Mouse (Mus musculus): ENCODE measurements around the gene Gm42906. TPM values are rescaled to one million over a fixed set of nuclear protein-coding genes. Genes with fewer than 3 reads are reported as not detected.

Gene Gm42906
- polyA plus RNA-seq, 1 experiment from 2014 or later, result not detected

GRCm38 (mm10) chr5:151074282-151074681 is 353.7 kb downstream of the Gm42906 start:
- Histone ChIP-seq H3K36me3 (ENCODE audit: control insufficient read depth, insufficient read depth, low read length) (0 out of 2 replicates have a peak, but pooled peaks cover 3% of the 10 kb centered on the region), H3K27ac (ENCODE audit: low read length) (no peak overlapping the region), H3K4me3 (ENCODE audit: low read depth, low read length) (no peak overlapping the region), H3K9me3 (ENCODE audit: control insufficient read depth, low read depth, low read length) (no peaks in the 10 kb centered on the region), H3K4me1 (ENCODE audit: control insufficient read depth, insufficient read depth, low read length) (peaks cover 8% of the 10 kb centered on the region; the same call in 1 of the 2 replicates), H3K9ac (replicated peaks; ENCODE audit: low read depth, low read length) (no peak overlapping the region), H3K4me2 (replicated peaks; ENCODE audit: low read depth, low read length) (no peak overlapping the region), H3K27me3 (ENCODE audit: control insufficient read depth, insufficient read depth, low read length) (no peaks in the 10 kb centered on the region)
- 82% methylated on average over 4 of the region's 4 CpGs for WGBS
- no peak for ATAC-seq (ENCODE audit: insufficient number of reproducible peaks, insufficient read depth, low FRiP score, low read depth)

- Histone ChIP-seq H3K9ac (replicated peaks; ENCODE audit: low read depth, low read length) (no peak overlapping the region), H3K4me3 (ENCODE audit: low read depth, low read length) (no peak overlapping the region), H3K4me2 (replicated peaks; ENCODE audit: low read depth, low read length) (no peak overlapping the region), H3K27me3 (ENCODE audit: control insufficient read depth, insufficient read depth, low read length) (no peaks in the 10 kb centered on the region), H3K9me3 (ENCODE audit: control insufficient read depth, low read depth, low read length) (no peaks in the 10 kb centered on the region), H3K36me3 (ENCODE audit: control insufficient read depth, insufficient read depth, low read length) (0 out of 2 replicates have a peak, but pooled peaks cover 3% of the 10 kb centered on the region), H3K27ac (ENCODE audit: low read length) (no peak overlapping the region), H3K4me1 (ENCODE audit: control insufficient read depth, insufficient read depth, low read length) (peaks cover 8% of the 10 kb centered on the region; the same call in 1 of the 2 replicates)
- 53% methylated on average over 6 of the region's 6 CpGs for WGBS
- no peak for ATAC-seq (ENCODE audit: insufficient number of reproducible peaks, insufficient read depth, low FRiP score, low read depth)
These were observed 356.5 kb downstream of the Gm42906 start for GRCm38 (mm10) chr5:151071430-151071829.

- no peak overlapping the region for H3K9ac ChIP-seq (replicated peaks; ENCODE audit: low read depth, low read length)
- H3K36me3 ChIP-seq (ENCODE audit: control insufficient read depth, insufficient read depth, low read length), result 0 out of 2 replicates have a peak, but pooled peaks cover 3% of the 10 kb centered on the region
- no peaks in the 10 kb centered on the region for H3K9me3 ChIP-seq (ENCODE audit: control insufficient read depth, low read depth, low read length)
- no peak overlapping the region for H3K4me2 ChIP-seq (replicated peaks; ENCODE audit: low read depth, low read length)
- ATAC-seq (ENCODE audit: insufficient number of reproducible peaks, insufficient read depth, low FRiP score, low read depth), result no peak
- no peak overlapping the region for H3K27ac ChIP-seq (ENCODE audit: low read length)
- no peaks in the 10 kb centered on the region for H3K27me3 ChIP-seq (ENCODE audit: control insufficient read depth, insufficient read depth, low read length)
- no peak overlapping the region for H3K4me3 ChIP-seq (ENCODE audit: low read depth, low read length)
- 53% methylated on average over 6 of the region's 6 CpGs for WGBS
- H3K4me1 ChIP-seq (ENCODE audit: control insufficient read depth, insufficient read depth, low read length), result peaks cover 8% of the 10 kb centered on the region; the same call in 1 of the 2 replicates
These were observed 357.1 kb downstream of the Gm42906 start for GRCm38 (mm10) chr5:151070896-151071295.

- Histone ChIP-seq H3K27me3 (ENCODE audit: control insufficient read depth, insufficient read depth, low read length) (no peaks in the 10 kb centered on the region), H3K27ac (ENCODE audit: low read length) (no peak overlapping the region), H3K4me3 (ENCODE audit: low read depth, low read length) (no peak overlapping the region), H3K9ac (replicated peaks; ENCODE audit: low read depth, low read length) (no peak overlapping the region), H3K36me3 (ENCODE audit: control insufficient read depth, insufficient read depth, low read length) (peaks cover 6% of the 10 kb centered on the region; the same call in 1 of the 2 replicates), H3K4me2 (replicated peaks; ENCODE audit: low read depth, low read length) (no peak overlapping the region), H3K4me1 (ENCODE audit: control insufficient read depth, insufficient read depth, low read length) (peaks cover 8% of the 10 kb centered on the region; the same call in 1 of the 2 replicates), H3K9me3 (ENCODE audit: control insufficient read depth, low read depth, low read length) (no peaks in the 10 kb centered on the region)
- no peak for ATAC-seq (ENCODE audit: insufficient number of reproducible peaks, insufficient read depth, low FRiP score, low read depth)
- 73% methylated on average over 2 of the region's 2 CpGs for WGBS
These were observed 358.4 kb downstream of the Gm42906 start for GRCm38 (mm10) chr5:151069569-151069968.

GRCm38 (mm10) chr5:151066016-151066415 is 361.9 kb downstream of the Gm42906 start:
- Histone ChIP-seq H3K9ac (replicated peaks; ENCODE audit: low read depth, low read length) (no peak overlapping the region), H3K27ac (ENCODE audit: low read length) (no peak overlapping the region), H3K4me3 (ENCODE audit: low read depth, low read length) (no peak overlapping the region), H3K4me2 (replicated peaks; ENCODE audit: low read depth, low read length) (no peak overlapping the region), H3K36me3 (ENCODE audit: control insufficient read depth, insufficient read depth, low read length) (peaks cover 21% of the 10 kb centered on the region), H3K4me1 (ENCODE audit: control insufficient read depth, insufficient read depth, low read length) (0 out of 2 replicates have a peak, but pooled peaks cover 3% of the 10 kb centered on the region), H3K9me3 (ENCODE audit: control insufficient read depth, low read depth, low read length) (peaks cover 5% of the 10 kb centered on the region; the same call in 1 of the 2 replicates), H3K27me3 (ENCODE audit: control insufficient read depth, insufficient read depth, low read length) (no peaks in the 10 kb centered on the region)
- ATAC-seq (ENCODE audit: insufficient number of reproducible peaks, insufficient read depth, low FRiP score, low read depth), result no peak
- WGBS, result 76% methylated on average over 5 of the region's 5 CpGs

- Histone ChIP-seq H3K9me3 (ENCODE audit: control insufficient read depth, low read depth, low read length) (peaks cover 5% of the 10 kb centered on the region; the same call in 1 of the 2 replicates), H3K4me1 (ENCODE audit: control insufficient read depth, insufficient read depth, low read length) (peaks cover 9% of the 10 kb centered on the region; the same call in 1 of the 2 replicates), H3K4me2 (replicated peaks; ENCODE audit: low read depth, low read length) (no peak overlapping the region), H3K9ac (replicated peaks; ENCODE audit: low read depth, low read length) (no peak overlapping the region), H3K4me3 (ENCODE audit: low read depth, low read length) (no peak overlapping the region), H3K36me3 (ENCODE audit: control insufficient read depth, insufficient read depth, low read length) (peaks cover 21% of the 10 kb centered on the region), H3K27me3 (ENCODE audit: control insufficient read depth, insufficient read depth, low read length) (no peaks in the 10 kb centered on the region), H3K27ac (ENCODE audit: low read length) (no peak overlapping the region)
- ATAC-seq (ENCODE audit: insufficient number of reproducible peaks, insufficient read depth, low FRiP score, low read depth), result no peak
- WGBS, result 64% methylated on average over 1 of the region's 1 CpGs
These were observed 362.7 kb downstream of the Gm42906 start for GRCm38 (mm10) chr5:151065228-151065627.

- H3K27ac ChIP-seq (ENCODE audit: low read length), result no peak overlapping the region
- 82% methylated on average over 2 of the region's 2 CpGs for WGBS
These were observed 366.0 kb downstream of the Gm42906 start for GRCm38 (mm10) chr5:151061942-151062341.

GRCm38 (mm10) chr5:151060476-151060875 is 367.5 kb downstream of the Gm42906 start:
- Histone ChIP-seq H3K4me2 (replicated peaks; ENCODE audit: low read depth, low read length) (no peak overlapping the region; the same call in 1 of the 2 replicates), H3K4me3 (ENCODE audit: low read depth, low read length) (no peak overlapping the region), H3K9ac (replicated peaks; ENCODE audit: low read depth, low read length) (no peak overlapping the region), H3K27me3 (ENCODE audit: control insufficient read depth, insufficient read depth, low read length) (no peaks in the 10 kb centered on the region), H3K4me1 (ENCODE audit: control insufficient read depth, insufficient read depth, low read length) (peaks cover 18% of the 10 kb centered on the region), H3K9me3 (ENCODE audit: control insufficient read depth, low read depth, low read length) (peaks cover 5% of the 10 kb centered on the region; the same call in 1 of the 2 replicates), H3K36me3 (ENCODE audit: control insufficient read depth, insufficient read depth, low read length) (peaks cover 28% of the 10 kb centered on the region), H3K27ac (ENCODE audit: low read length) (peak overlapping the region; percentile 61)
- WGBS, result 29% methylated on average over 12 of the region's 12 CpGs
- no peak for ATAC-seq (ENCODE audit: insufficient number of reproducible peaks, insufficient read depth, low FRiP score, low read depth)

More at GRCm38 (mm10) chr5:151061942-151062341, 366.0 kb downstream of the Gm42906 start:
- Histone ChIP-seq H3K9me3 (ENCODE audit: control insufficient read depth, low read depth, low read length) (peaks cover 5% of the 10 kb centered on the region; the same call in 1 of the 2 replicates), H3K4me3 (ENCODE audit: low read depth, low read length) (no peak overlapping the region), H3K27me3 (ENCODE audit: control insufficient read depth, insufficient read depth, low read length) (no peaks in the 10 kb centered on the region), H3K4me2 (replicated peaks; ENCODE audit: low read depth, low read length) (no peak overlapping the region), H3K9ac (replicated peaks; ENCODE audit: low read depth, low read length) (no peak overlapping the region), H3K4me1 (ENCODE audit: control insufficient read depth, insufficient read depth, low read length) (peaks cover 13% of the 10 kb centered on the region; the same call in 1 of the 2 replicates), H3K36me3 (ENCODE audit: control insufficient read depth, insufficient read depth, low read length) (peaks cover 25% of the 10 kb centered on the region)
- no peak for ATAC-seq (ENCODE audit: insufficient number of reproducible peaks, insufficient read depth, low FRiP score, low read depth)

GRCm38 (mm10) chr5:151059772-151060171 is 368.2 kb downstream of the Gm42906 start:
- no peak for ATAC-seq (ENCODE audit: insufficient number of reproducible peaks, insufficient read depth, low FRiP score, low read depth)
- WGBS, result 58% methylated on average over 5 of the region's 5 CpGs
- H3K4me3 ChIP-seq (ENCODE audit: low read depth, low read length), result no peak overlapping the region
- H3K27ac ChIP-seq (ENCODE audit: low read length), result no peak overlapping the region
- no peak overlapping the region for H3K9ac ChIP-seq (replicated peaks; ENCODE audit: low read depth, low read length)
- peaks cover 5% of the 10 kb centered on the region; the same call in 1 of the 2 replicates for H3K9me3 ChIP-seq (ENCODE audit: control insufficient read depth, low read depth, low read length)
- peaks cover 23% of the 10 kb centered on the region for H3K4me1 ChIP-seq (ENCODE audit: control insufficient read depth, insufficient read depth, low read length)
- H3K27me3 ChIP-seq (ENCODE audit: control insufficient read depth, insufficient read depth, low read length), result no peaks in the 10 kb centered on the region
- H3K36me3 ChIP-seq (ENCODE audit: control insufficient read depth, insufficient read depth, low read length), result peaks cover 27% of the 10 kb centered on the region
- H3K4me2 ChIP-seq (replicated peaks; ENCODE audit: low read depth, low read length), result no peak overlapping the region

Data from stomach, embryonic 14.5 days (tissue).